Mouse (Mus musculus) CD4-positive helper T cell, adult 2 months (primary cell): ENCODE measurements around the gene Vill.
A peak's percentile ranks its signal among the peaks of the same experiment; 100 is the strongest.

Experiments used
- DNase-seq: peaks from one replicate; pipeline ENCODE4 v3.0.0-alpha.2; 2012; ENCODE audit warnings: low read depth, missing footprints, low spot score

The Vill gene

DNA sequence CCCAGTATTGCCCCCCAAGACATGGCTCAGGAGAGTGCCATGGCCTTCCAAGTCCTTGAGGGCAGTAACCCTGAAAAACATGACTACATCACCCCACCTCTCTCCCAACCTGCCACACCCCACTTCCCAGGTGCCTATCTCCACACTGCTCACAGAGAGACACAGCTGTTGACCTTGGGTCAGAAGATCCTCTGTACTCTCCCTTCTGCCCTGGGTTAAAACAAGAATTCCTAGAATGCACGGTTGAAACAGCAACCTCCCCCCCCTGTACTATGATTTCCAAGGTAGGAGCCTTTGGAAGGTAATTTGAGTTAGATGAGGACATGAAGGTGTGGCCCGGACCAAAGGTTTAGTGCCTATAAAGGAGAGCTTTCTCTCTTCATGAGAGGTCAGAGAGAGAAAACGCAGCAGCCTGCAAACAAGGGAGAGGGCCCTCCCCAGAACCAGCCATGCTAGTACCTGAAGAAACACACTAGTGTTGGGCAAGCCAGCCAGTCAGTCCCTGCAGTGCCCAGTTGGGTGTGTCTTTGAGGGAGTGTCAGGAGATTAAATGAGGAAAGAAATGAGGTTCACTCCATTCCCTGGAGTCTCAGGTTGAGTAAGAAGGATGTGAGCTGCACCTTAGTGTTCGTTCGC, 27.6 kb downstream of the Vill start:
- DNase-seq: no peak

GRCm38 (mm10) chr9:119082039-119082438, 29.5 kb downstream of the Vill start:
- no peak for DNase-seq

- no peak for DNase-seq
Observed at GRCm38 (mm10) chr9:119082656-119083430, 30.3 kb downstream of the Vill start.

GRCm38 (mm10) chr9:119083966-119084365, 31.4 kb downstream of the Vill start:
- no peak for DNase-seq

DNA sequence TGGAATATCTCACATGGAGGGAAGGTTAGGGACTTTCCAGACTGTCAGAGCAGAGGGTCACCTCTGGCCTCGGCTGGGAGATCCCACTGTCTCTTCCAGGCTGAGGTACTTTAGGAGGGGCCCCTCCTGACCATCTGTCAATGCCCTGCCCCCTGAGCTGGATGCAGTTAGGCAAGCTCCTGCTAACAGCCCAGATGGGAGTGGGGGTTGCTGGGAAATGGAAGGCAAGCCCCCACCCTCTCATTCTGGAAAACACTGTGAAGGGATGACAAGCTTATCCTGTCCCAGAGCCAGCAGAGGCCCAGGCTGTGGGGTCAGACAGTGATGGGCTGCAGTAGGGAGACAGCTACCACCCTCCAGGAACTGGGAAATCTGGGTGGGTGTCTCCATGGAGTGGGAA, 33.9 kb downstream of the Vill start:
- no peak for DNase-seq

GRCm38 (mm10) chr9:119087309-119087708, 34.7 kb downstream of the Vill start:
- no peak for DNase-seq

- peak; percentile 75 for DNase-seq
Observed at GRCm38 (mm10) chr9:119088148-119088801, 35.7 kb downstream of the Vill start.

DNA sequence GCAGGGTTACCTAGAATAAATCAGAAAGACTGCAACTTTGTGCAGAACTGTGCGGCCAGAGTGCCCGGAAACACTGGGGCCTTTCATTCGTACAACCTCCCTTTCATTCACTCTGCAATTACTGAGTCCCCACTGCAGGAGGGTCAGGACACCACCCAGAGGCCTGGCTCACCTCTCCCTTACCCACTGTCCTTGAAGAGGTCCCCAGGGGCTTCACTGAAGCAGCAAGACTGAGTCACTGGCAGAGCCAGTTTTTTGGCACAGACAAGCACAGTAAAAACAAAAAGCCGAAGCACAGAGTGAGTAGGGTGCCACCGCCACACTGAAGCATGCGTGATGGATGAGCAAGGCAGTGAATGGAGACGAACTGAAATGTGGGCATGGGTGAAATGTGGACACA, 36.9 kb downstream of the Vill start:
- no peak for DNase-seq

DNA sequence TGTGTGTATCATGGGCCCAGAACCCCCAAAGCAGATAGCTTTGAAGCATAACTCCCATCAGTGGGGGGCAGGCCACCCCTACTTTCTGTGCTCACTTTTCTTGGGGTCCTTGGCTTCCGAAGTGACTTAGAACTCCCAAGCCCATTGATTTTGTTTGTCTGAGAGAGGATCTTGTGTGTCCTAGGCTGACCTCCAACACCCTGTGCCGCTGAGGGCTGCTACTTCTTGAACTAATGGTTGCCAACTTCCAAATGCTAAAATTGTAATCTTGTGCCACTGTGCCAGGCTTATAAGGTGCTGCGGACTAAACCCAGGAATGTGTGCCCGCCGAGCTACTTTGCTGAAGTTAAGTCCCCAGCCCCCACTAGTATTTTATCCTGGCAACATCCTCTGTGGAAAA, 37.9 kb downstream of the Vill start:
- no peak for DNase-seq

DNA sequence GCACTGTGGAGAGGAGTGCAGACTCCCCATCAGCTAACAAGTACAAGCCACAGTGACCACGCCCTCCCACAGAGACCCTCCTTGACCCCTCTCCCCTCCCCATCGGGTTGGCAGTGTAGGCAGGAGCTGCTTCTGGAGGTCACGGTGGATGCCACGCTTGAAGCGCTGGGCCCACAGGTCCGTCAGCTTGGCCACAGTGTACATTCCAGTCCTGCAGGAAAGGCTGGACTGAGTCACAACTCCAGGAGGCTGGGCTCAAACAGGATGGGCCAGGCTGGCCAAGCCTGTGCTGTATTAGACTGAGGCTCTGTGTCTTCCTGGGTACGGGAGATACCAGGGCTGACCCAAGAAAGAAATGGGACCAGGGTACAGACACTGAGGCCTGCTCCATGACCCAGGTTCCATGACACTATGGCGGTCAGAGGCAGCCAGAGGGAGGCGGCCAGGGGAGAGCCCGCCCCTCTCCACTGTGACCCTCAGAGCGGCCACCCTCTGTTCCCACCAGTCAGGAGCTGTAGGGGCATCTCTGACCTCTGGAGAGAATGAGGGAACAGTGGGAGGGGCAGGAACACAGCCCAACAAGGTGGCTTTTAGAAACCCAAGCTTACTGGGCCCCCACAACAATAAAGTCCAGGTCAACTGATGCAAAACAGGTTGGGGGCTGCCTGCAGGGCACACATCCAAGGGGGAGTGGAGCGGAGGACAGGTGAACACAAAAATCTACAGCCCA, 39.2 kb downstream of the Vill start:
- no peak for DNase-seq

DNA sequence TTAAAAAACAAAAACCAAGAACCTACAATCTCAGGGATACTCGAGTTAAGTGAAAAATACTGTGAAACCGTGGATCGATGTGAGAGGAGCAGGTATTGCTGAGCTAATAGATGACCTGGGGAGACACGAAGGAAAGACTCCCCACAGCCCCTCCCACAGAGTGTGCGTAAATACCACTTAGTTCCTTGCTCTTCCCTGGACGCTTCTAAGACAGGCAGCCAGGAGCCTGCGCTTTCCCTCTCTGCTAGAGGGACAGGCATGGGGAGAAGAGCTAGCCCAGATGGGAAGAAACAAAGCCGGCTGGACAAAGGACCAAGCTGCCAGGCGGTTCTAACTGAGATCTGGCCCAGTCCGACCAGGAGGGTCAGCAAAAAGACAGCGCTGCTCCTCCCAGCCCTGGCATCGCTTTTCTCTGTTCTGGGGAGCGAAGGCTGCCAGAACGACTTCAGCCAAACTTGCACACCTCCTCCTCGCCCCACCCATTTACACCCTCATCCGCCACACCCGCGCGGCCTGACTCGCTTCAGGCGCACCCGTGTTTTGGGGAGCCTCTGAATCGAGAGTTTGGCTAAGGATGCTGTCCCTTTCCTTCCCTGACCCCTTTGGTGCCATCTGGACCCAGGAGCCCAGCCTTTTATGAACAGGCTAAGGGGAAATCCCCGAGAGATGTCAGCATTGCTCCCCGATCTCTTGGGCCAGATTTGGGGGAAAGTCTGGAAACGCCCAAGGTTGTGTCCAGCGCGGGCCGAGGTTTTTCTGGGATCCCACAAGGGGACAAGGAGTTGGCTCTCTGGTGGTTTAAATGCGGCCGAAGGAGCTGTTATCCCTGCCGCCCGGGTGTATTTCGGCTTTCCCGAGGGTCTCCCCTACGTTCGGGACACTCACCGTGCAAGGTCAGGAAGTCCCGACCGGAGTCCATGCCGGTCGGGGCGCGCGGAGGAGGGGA, 40.2 kb downstream of the Vill start:
- DNase-seq: peak; percentile 30

DNA sequence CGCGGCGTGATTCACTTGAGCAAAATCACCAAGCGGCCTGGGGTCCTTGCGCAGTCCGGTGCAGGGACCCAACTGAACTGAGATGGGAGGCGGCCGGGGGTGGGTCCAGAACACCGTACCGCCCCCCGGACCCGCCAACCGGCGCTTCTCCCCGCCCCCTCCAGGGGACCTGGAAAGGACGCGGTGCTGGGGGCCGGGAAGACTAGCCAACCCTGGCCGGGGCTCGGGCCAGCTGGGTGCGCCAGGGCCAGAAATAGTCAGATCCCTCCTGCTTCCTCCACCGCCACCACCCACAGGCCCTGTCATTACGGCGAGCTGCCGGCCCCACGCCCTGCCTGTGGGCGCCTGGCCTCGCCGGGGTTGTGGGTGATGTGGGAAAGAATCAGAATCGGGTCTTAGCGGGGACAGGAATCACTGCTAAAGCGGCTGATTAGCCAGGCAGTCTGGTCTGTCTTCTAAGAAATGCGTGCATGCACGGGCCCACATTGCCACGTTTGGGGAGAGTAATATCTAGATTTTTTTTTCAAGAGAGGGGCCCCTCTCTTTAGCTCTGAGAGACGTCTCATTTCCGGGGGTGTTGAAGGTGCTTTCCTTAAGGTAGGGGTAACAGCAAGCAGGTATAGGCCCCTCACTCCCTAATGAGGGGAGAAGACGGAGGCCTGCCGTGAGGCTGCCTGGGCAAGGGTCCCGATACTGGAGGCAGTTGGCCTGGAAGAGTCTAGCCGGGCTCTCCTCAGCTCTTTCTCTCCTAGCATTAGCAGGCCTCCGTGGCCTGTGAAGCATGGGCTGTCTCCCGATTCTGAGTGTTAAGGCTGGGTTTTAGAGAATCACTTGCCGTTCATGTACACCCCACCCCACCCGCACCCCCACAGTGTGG, 41.1 kb downstream of the Vill start, which contains the start of gene Plcd1:
Plcd1 (minus strand) TSS at position 84 of the 877 bp plus-strand sequence.
- peak; percentile 56 for DNase-seq

DNA sequence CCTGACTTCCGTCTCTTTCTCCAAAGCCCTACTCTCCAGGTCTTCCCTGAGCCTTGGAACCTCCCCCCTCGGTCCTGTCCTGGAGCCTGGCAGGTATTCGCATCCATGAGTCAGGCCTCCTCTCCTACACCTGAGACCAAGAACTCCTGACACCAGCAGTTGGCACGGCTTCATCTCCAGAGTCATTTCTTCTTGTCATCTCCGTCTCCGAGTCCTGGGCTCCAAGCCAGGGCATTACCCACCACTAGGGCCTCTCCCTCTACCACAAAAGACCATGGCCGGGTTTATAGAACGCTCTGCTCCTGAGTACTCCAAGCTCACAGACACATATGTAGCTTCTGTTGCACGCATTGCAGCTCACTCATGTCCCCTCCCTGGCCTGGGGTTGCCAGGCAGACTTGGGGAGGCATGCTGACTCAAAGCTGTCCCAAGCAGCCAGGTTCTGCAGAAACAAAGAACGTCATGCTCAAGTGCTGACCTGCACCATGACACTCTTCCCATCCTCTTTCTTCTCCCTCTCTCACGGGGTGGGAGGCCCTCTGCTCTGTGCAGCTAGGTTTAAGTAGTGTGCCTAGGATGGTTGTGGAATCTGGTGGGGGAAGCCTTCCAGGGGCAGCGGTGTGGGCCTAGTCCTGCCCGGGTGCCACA, 42.0 kb downstream of the Vill start:
- DNase-seq: no peak

DNA sequence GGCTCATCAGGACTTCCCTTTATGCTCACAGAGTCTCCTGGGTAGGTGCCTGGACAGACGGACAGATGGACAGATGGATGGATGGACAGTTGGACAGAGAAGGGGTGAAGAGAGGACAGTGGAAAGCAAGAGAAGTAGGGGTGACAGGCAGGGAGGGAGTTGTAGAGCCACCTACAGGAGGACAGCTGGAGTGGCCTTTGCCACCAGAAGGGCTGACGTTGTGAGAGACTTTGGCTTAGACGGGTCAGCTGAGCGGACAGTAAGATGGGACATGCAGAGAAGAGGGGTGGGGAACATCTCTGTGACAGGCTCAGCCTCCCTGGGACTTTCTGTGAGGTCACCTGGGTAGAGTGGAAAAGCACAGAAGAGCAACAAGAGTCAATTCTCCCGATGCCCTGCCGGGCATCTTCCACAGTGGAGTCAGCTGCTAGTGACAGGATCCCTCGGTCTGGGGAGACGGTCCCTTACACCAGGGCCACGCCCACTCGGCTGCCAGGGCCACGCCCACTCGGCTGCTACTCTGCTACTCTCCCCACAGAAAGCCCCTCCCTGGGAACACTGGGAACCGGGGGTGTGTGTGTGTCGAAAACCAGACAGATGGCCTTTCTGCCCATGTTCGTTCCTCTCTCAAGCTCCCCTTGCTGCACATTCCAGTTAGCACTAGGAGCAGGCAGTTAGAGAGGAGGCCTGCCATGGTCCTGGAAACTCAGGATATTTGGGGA, 47.8 kb downstream of the Vill start:
- peak; percentile 50 for DNase-seq

GRCm38 (mm10) chr9:119101992-119102782, 49.6 kb downstream of the Vill start, which contains the start of gene Dlec1:
Dlec1 (plus strand) TSS chr9:119102478.
- DNase-seq: peak; percentile 86

GRCm38 (mm10) chr9:119102783-119103113, 50.2 kb downstream of the Vill start:
- no peak for DNase-seq

GRCm38 (mm10) chr9:119107566-119107965, 55.0 kb downstream of the Vill start:
- no peak for DNase-seq
